In genomic region chr17:30954340-30954739, GRCm38 (mm10) we compare ENCODE assay signal across 21 mouse cellular contexts. TPM values are rescaled to one million over a fixed set of nuclear protein-coding genes. Genes with fewer than 3 reads are reported as not detected.
"Had no signal": no experiment of that assay in that cellular context is flagged by ENCODE, and none has a peak within 500 bp of the region (broad histone marks: within the 10 kb centered on the region; RNA-seq: fewer than 3 reads in every experiment).

Gene Umodl1 (plus strand): TSS chr17:30954640.

- H3K36me3 ChIP-seq: limb, embryonic 13.5 days; liver, embryonic 12.5 days; liver, embryonic 15.5 days; lung, embryonic 15.5 days; neural tube, embryonic 12.5 days; neural tube, embryonic 15.5 days had no signal

- DNase-seq: kidney, adult 18-20 months; kidney, adult 9 months; kidney, postnatal 14 days; kidney, postnatal 4 days; left cerebral cortex, postnatal 4 days; liver; lung, adult 18-20 months; lung, postnatal 10 days; lung, postnatal 36 days; thymus, postnatal 25 days had no signal

- H3K27ac ChIP-seq: limb, embryonic 13.5 days; liver, embryonic 12.5 days; liver, embryonic 15.5 days; lung, embryonic 15.5 days; neural tube, embryonic 12.5 days; neural tube, embryonic 15.5 days had no signal

- ATAC-seq: inflammation-experienced regulatory T-cells, adult 6 months; intestine, embryonic 16.5 days; liver, embryonic 12.5 days had no signal

- H3K4me1 ChIP-seq: limb, embryonic 13.5 days; liver, embryonic 12.5 days; liver, embryonic 15.5 days; lung, embryonic 15.5 days; megakaryocyte, embryonic 14.5 days; neural tube, embryonic 15.5 days had no signal

- H3K9me3 ChIP-seq: limb, embryonic 13.5 days; liver, embryonic 12.5 days; liver, embryonic 15.5 days; lung, embryonic 15.5 days; megakaryocyte, embryonic 14.5 days; neural tube, embryonic 12.5 days; neural tube, embryonic 15.5 days had no signal

- H3K9ac ChIP-seq: limb, embryonic 13.5 days; liver, embryonic 12.5 days; liver, embryonic 15.5 days; lung, embryonic 15.5 days; neural tube, embryonic 12.5 days; neural tube, embryonic 15.5 days had no signal

- H3K4me2 ChIP-seq: limb, embryonic 13.5 days; liver, embryonic 12.5 days; liver, embryonic 15.5 days; lung, embryonic 15.5 days; neural tube, embryonic 12.5 days; neural tube, embryonic 15.5 days had no signal

- H3K27me3 ChIP-seq: liver, embryonic 12.5 days; liver, embryonic 15.5 days; lung, embryonic 15.5 days; neural tube, embryonic 12.5 days; neural tube, embryonic 15.5 days had no signal

- H3K4me3 ChIP-seq: limb, embryonic 13.5 days; liver, embryonic 12.5 days; liver, embryonic 15.5 days; lung, embryonic 15.5 days; megakaryocyte, embryonic 14.5 days; neural tube, embryonic 12.5 days; neural tube, embryonic 15.5 days had no signal

RNA-seq across cellular contexts. Expression of gene Umodl1, which starts in this region (rescaled TPM):
- polyA plus RNA-seq: inflammation-experienced regulatory T-cells, adult 6 months; intestine, embryonic 16.5 days; limb, embryonic 13.5 days; liver, embryonic 12.5 days; neural tube, embryonic 12.5 days; spleen, adult 2 months; stomach, embryonic 16.5 days had no signal
